Mouse (Mus musculus) E14TG2a.4 (cell line): Measurements from ENCODE around the gene Dirc2.

Experiments used
- CTCF ChIP-seq: conservative IDR thresholded peaks from 2 replicates; pipeline ENCODE4 v1.5.1; 2014; ENCODE audit warnings: low read length
- NANOG ChIP-seq: IDR thresholded peaks from 2 replicates; pipeline ENCODE4 v1.6.1; 2014; ENCODE audit warnings: borderline replicate concordance, low read length, mixed read lengths

GRCm38 (mm10) chr16:35768469-35768784 is 729 bp downstream of the Dirc2 start:
- TF ChIP-seq CTCF (no peak), NANOG (no peak)
